In genomic region chr5:113163116-113163515, GRCm38 (mm10) we compare ENCODE assay signal across 8 mouse cellular contexts. TPM values are rescaled to one million over a fixed set of nuclear protein-coding genes. Genes with fewer than 3 reads are reported as not detected.
DNase-seq lines count a peak whose midpoint lies in the region; ATAC-seq lines count a peak whose summit lies in the region.

No protein-coding gene starts in this region.

- no peaks in the 10 kb centered on the region for H3K9me3 ChIP-seq in heart, embryonic 12.5 days (replicated peaks)
- no peaks in the 10 kb centered on the region for H3K9me3 ChIP-seq in liver, embryonic 16.5 days (replicated peaks; ENCODE audit: control insufficient read depth, low read length)
- H3K9me3 ChIP-seq in stomach, embryonic 16.5 days (replicated peaks; ENCODE audit: control insufficient read depth, low read length) = no peaks in the 10 kb centered on the region

- H3K9ac ChIP-seq in heart, embryonic 12.5 days = peak overlapping the region; percentile 55
- no peak overlapping the region for H3K9ac ChIP-seq in liver, embryonic 16.5 days (ENCODE audit: low read depth, low read length)
- peak overlapping the region; percentile 60 for H3K9ac ChIP-seq in stomach, embryonic 16.5 days (ENCODE audit: low read length)

- peak overlapping the region; percentile 41 for H3K4me3 ChIP-seq in heart, embryonic 12.5 days
- peak overlapping the region; percentile 39 for H3K4me3 ChIP-seq in liver, embryonic 16.5 days (ENCODE audit: low read depth, low read length)
- peak overlapping the region; percentile 36 for H3K4me3 ChIP-seq in stomach, embryonic 16.5 days (replicated peaks; ENCODE audit: low read length)

- peaks cover 84% of the 10 kb centered on the region for H3K4me1 ChIP-seq in heart, embryonic 12.5 days (replicated peaks)
- peaks cover 31% of the 10 kb centered on the region for H3K4me1 ChIP-seq in liver, embryonic 16.5 days (ENCODE audit: control insufficient read depth, low read depth, low read length)
- peaks cover 57% of the 10 kb centered on the region for H3K4me1 ChIP-seq in stomach, embryonic 16.5 days (ENCODE audit: control insufficient read depth, insufficient read depth, low read length)

- WGBS in heart, embryonic 12.5 days = under 1% methylated on average over 13 of the region's 13 CpGs
- WGBS in liver, embryonic 16.5 days (ENCODE audit: insufficient replicate concordance) = 5% methylated on average over 12 of the region's 13 CpGs
- WGBS in stomach, embryonic 16.5 days = 3% methylated on average over 13 of the region's 13 CpGs

- ATAC-seq in heart, embryonic 12.5 days (ENCODE audit: insufficient number of reproducible peaks, low FRiP score) = no peak
- ATAC-seq in granulocyte monocyte progenitor cell, adult 5-6 weeks (replicated peaks; ENCODE audit: poor library complexity, severe bottlenecking) = peak; percentile 33
- no peak for ATAC-seq in liver, embryonic 16.5 days (ENCODE audit: low read depth)
- no peak for ATAC-seq in stomach, embryonic 16.5 days (ENCODE audit: insufficient read depth, low FRiP score)

- no peaks in the 10 kb centered on the region for H3K36me3 ChIP-seq in heart, embryonic 12.5 days
- no peaks in the 10 kb centered on the region for H3K36me3 ChIP-seq in liver, embryonic 16.5 days (ENCODE audit: control insufficient read depth, insufficient read depth)
- no peaks in the 10 kb centered on the region for H3K36me3 ChIP-seq in stomach, embryonic 16.5 days (ENCODE audit: control insufficient read depth, insufficient read depth, low read length)

- intact Hi-C loops in heart, postnatal 14 days (cut with DNase I) = no loop called here

- H3K27me3 ChIP-seq in heart, embryonic 12.5 days (replicated peaks) = no peaks in the 10 kb centered on the region
- no peaks in the 10 kb centered on the region for H3K27me3 ChIP-seq in liver, embryonic 16.5 days (ENCODE audit: control insufficient read depth, insufficient read depth, low read depth, low read length)
- H3K27me3 ChIP-seq in stomach, embryonic 16.5 days (ENCODE audit: control insufficient read depth, insufficient read depth, low read length) = no peaks in the 10 kb centered on the region

- no peak overlapping the region for H3K27ac ChIP-seq in heart, embryonic 12.5 days (ENCODE audit: poor library complexity, severe bottlenecking)
- H3K27ac ChIP-seq in liver, embryonic 16.5 days (ENCODE audit: low read length) = no peak overlapping the region
- no peak overlapping the region for H3K27ac ChIP-seq in stomach, embryonic 16.5 days (ENCODE audit: low read length)

- peak overlapping the region; percentile 76 for H3K4me2 ChIP-seq in heart, embryonic 12.5 days
- peak overlapping the region; percentile 56 for H3K4me2 ChIP-seq in liver, embryonic 16.5 days (ENCODE audit: low read depth, low read length)
- peak overlapping the region; percentile 62 for H3K4me2 ChIP-seq in stomach, embryonic 16.5 days (ENCODE audit: low read depth, low read length)

- no peak for DNase-seq in heart, postnatal 14 days
- DNase-seq in R1 (ENCODE audit: low read depth, low spot score) = peak; percentile 72
- no peak for DNase-seq in urinary bladder, adult 18-20 months (ENCODE audit: low spot score in 2 of 2)
- DNase-seq in ovary, postnatal 36 days (ENCODE audit: low spot score) = no peak

RNA-seq across cellular contexts. Expression of gene 2900026A02Rik, which starts 57.9 kb away (rescaled TPM):
- polyA plus RNA-seq in heart, embryonic 12.5 days (2016; fragmentation: Nextera tagmentation; extraction: Ambion mirVana) = 20.0 and 22.8 TPM in 2 replicates
- total RNA-seq in heart, postnatal 14 days (2021) = 10 to 100 TPM; 33.9 to 35.3 TPM
- total RNA-seq in granulocyte monocyte progenitor cell, adult 5-6 weeks (2014; fragmentation: Nextera tagmentation) = 3.0 and 4.1 TPM in 2 replicates
- total RNA-seq in granulocyte monocyte progenitor cell, adult 5-6 weeks (2017) = 0.47 and 0.88 TPM in 2 replicates
- polyA plus RNA-seq in liver, embryonic 16.5 days (2015; fragmentation: Nextera tagmentation; extraction: Ambion mirVana) = 2.6 and 3.4 TPM in 2 replicates
- 14.9 TPM in 2 replicates for polyA plus RNA-seq in stomach, embryonic 16.5 days (2015; fragmentation: Nextera tagmentation; extraction: Ambion mirVana)
